Mouse (Mus musculus): ENCODE measurements around the gene Psen2.

Psen2 gene

DNA sequence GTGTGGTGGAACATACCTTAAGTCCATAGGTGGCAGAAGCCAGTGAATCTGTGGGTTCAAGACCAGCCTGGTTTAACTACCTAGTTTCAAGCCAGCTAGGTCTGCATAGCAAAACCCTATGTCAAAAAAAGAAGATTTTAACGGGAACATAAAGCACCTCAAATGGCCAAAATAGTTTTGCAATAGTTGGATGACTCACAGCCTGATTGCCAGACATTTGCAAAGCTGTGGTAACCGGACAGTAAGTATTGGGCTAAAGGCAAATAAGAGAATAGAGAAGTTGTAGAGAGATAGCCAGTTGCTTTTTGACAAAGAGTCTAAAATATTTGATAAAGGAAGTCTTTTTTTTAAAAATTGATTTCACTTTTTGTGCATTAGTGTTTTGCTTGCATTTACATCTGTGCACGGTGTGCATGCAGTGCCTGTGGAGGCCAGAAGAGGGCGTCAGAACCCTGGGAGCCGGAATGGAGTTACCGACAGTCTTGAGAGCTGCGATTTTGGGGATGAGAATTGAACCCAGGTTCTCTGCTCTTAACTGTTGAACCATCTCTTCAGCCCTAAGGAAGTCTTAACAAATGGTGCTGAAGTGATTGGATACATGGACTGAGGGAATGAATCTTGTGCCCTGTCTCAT, at the start of gene Psen2:
Gene Psen2 (minus strand): TSS at position 75 of the 634 bp plus-strand sequence.
- DNase-seq (ENCODE audit: low spot score), result no peak

DNA sequence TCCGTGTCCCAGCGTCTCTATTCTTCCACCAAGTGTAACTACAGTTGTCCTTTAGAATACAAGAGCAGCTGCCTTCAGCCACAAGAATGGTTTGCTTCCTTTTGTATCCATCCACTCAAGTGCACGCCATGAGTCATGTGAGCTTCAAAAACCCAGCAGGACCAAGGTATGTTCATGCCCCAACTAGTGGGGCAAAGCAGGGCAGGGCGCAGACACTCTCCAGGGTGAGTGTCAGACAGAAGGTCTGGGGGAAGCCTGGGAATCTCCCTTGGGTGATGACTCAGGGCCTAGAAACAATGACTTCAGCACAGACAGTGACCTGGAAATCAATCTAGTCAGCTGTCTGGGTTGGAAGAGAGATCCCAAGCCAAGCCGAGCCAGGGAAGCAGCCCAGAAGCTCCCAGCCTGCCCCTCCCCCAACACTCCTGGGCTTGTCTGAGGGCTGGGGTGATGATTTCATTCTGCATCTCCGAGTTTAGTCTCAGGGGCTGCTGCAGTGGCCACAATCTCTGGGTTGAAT, 49.6 kb upstream of the Psen2 start:
- no peak for DNase-seq (ENCODE audit: low spot score)

DNA sequence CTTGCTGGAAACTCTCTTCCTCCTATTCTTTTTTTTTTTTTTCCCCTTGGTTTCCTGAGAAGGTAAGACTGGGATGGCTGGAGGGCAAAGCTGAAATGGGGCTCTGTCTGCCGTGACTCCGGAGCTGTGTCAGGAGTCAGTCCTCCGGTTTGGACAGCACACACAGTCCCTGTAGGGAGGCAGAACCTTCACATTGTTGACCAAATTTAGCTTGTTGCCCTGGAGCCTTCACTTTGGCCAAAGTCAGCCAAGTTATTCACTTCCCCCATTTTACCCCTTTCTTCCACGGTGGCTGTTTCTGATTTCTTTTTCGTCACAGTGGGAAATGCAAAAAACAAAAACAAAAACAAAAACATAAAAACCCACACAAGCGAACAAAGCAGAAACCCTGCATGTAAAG, 49.0 kb upstream of the Psen2 start:
- no peak for DNase-seq (ENCODE audit: low spot score)

DNA sequence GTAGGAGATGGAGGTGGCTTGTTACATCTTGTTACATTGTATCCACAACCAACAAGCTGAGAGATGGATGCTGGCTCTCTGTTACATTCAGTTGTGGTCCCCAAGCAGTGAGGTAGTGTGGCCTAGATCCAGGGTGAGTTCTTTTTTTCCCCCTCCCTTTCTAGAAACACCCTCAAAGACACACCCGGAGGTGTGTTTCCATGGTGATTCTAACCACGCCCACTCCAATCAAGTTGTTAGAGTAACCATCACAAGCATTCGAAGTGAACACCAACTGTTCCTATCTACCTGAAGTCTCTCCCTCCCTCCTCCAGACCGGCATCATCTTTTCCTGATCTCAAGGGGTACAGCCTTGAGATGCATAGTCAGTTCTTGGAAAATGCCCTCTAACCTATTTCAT, 45.7 kb upstream of the Psen2 start:
- DNase-seq (ENCODE audit: low spot score), result no peak

DNA sequence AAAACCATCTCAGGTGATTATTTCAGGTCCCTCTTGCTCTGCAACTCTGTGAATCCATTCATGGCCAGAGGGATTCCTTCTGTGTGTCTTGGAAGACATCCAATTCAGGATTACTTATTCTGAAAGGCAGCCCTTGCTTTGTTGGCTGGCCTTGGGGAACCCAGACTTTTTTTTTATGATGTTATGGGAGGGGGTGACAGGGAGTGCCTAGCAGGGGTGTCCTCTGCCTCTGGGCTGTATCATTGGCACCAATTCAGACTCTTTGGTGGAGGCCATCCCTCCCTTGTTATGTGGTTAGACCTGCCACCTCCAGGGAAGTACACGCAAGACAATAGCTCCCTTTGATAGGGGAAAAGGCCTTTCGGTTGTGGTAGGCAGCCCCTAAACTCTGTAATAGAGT, 44.4 kb upstream of the Psen2 start:
- no peak for DNase-seq (ENCODE audit: low spot score)

GRCm38 (mm10) chr1:180306889-180307288, 43.7 kb upstream of the Psen2 start:
- no peak for DNase-seq (ENCODE audit: low spot score)

- no peak for DNase-seq (ENCODE audit: low spot score)
Observed at GRCm38 (mm10) chr1:180303600-180303999, 40.4 kb upstream of the Psen2 start.

GRCm38 (mm10) chr1:180302253-180303120, 39.2 kb upstream of the Psen2 start:
- DNase-seq (ENCODE audit: low spot score), result no peak

DNA sequence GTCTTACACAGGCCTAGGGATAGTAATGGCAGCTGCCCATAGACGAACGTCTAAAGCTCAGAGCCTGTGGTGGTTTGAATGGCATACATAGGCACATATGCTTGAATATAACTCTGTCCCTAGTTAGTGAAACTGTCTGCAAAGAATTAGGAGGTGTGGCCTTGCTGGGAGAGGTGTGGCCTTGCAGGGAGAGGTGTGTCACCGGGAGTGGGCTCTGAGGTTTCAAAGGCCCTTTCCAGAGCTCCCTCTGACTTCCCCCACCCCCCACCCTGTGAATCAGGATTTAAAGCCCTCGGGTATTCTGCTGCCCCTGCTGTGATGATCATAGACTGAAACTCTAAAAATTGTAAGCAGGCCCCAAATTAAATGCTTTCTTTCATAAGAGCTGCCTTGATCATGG, 37.8 kb upstream of the Psen2 start:
- DNase-seq (ENCODE audit: low spot score), result no peak

DNA sequence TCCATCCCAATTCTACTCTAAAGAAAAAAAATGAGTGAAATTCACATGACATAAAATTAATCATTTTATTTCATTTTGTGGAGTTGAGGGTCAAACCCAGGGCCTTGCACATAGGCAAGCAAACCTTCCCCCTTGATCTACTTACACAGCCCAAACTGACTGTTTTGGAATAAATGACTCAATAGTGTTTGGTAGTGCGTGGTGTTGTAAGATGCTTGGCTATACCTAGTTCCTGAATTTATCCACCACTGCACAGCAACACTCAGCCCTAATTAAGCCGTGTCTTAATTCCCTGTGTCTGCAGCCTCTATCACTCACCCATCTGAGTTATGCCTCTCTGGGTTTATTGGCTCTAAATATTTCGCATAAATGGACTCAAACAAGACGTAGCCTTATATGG, 37.1 kb upstream of the Psen2 start:
- no peak for DNase-seq (ENCODE audit: low spot score)

- no peak for DNase-seq (ENCODE audit: low spot score)
Observed at GRCm38 (mm10) chr1:180299697-180300096, 36.5 kb upstream of the Psen2 start.

GRCm38 (mm10) chr1:180296088-180296487, 32.9 kb upstream of the Psen2 start:
- no peak for DNase-seq (ENCODE audit: low spot score)

- DNase-seq (ENCODE audit: low spot score), result no peak
Observed at GRCm38 (mm10) chr1:180290358-180290757, 27.1 kb upstream of the Psen2 start.

DNA sequence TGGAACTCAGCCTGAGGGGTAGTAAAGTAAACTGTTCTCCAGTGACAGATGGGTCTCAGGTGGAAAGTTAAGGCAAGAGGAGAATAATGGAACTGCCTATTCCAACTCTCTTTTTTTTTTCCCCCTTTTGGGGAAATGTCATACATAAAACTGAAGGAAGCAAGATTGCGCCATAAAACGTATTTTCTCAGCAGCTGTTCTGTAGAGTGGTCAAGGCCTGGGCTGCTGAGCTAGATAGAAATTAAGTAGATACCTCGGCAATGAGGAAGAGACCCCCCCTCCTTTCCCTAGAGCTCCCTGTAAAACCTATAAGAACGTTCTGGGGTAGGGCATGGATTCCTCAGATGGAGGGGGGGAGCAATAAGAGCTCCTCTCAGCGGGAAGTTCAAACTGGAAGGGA, 26.6 kb upstream of the Psen2 start:
- no peak for DNase-seq (ENCODE audit: low spot score)

GRCm38 (mm10) chr1:180288872-180289468, 25.7 kb upstream of the Psen2 start:
- no peak for DNase-seq (ENCODE audit: low spot score)

GRCm38 (mm10) chr1:180288227-180288626, 25.0 kb upstream of the Psen2 start:
- DNase-seq (ENCODE audit: low spot score), result no peak

- DNase-seq (ENCODE audit: low spot score), result peak; percentile 79
Observed at GRCm38 (mm10) chr1:180286081-180286831, 23.0 kb upstream of the Psen2 start.

DNA sequence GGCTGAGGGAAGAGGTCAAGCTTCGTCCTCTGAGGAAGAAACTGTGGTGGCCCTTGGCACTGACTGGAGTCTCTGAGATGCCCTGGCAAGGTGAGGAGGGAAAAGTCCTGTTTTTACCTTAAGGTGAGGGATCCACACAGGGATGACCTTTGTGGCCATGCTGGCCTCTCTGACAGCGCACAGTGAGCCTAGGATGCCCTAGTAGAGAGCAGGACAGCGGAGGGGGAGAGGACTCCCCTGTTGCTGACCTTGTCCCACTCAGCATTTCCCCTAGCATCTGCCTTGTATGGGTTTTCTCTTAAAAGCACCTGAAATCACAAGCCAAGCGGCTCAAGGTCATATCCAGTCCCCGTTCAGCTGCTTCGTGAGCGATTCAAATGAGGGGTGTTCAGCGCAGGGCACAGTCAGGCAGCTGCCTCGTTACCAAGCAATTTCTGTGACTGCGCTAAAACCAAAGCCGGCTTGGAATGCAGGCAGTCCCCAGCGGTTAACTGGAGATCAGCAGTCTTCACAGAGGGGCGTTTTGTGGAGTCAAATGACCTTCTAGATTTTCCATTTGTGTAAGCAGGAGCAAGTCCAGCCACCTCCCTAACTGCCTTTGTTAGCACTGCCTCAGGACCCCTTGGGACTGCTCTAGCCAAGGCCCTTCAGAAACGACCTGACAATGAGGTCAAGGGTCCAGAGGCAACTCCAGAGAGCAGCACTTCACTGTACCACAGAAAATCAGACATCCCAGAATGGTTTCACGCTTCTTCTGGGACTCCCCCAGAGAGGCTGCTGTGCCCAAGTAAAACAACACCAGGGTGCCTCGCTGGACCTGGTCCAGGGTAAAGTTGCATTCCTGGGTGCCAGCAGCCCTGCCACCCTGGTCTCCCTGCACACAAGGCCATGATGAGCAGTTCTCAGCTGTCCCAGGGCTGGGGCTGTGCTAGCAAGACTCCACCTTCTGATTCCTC, 20.9 kb upstream of the Psen2 start:
- no peak for DNase-seq (ENCODE audit: low spot score)

DNA sequence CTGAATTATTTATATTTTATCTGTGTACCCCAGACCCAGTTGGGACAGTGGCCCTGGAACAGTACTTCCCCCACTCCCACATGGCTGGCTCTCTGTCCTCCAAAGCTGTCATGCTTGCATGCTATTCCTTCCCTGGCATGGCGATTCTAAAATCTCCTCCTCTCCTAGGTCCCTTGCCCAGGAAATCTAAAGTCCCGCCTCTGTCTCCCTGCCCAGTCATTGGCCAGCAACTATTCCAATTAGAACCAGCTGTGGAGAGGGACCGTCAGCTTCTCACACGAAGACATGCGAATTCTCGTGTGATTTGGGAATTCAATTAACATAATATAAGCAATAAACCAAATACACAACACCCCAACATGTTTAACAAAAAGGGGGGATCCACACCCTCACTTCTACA, 19.3 kb upstream of the Psen2 start:
- no peak for DNase-seq (ENCODE audit: low spot score)

DNA sequence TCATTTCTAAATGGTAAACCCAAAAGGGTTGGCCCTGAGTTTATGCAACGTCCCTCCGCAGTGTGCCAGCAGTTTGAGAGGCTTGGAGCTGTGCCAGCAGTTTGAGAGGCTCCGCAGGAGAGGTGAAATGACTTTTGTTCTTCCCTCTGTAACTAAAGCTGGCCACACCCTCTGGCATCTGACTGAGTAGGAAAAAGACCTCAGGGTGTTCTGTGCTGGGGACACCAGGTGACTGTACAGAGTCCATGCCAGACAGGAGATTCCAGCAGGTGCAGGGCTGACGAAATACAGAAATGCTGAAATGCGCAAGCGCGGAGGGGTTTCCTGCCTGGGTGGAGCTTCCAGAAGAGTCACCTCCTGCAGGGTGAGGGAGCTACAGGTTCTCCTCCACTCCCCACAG, 16.4 kb upstream of the Psen2 start:
- peak; percentile 59 for DNase-seq (ENCODE audit: low spot score)

- no peak for DNase-seq (ENCODE audit: low spot score)
Observed at GRCm38 (mm10) chr1:180277563-180277962, 14.3 kb upstream of the Psen2 start.

Measured in testis, postnatal 14 days (tissue).